Mouse (Mus musculus) kidney, embryonic 16.5 days (tissue): ENCODE measurements around the gene Frat1. TPM values are rescaled to one million over a fixed set of nuclear protein-coding genes. Genes with fewer than 3 reads are reported as not detected.

ENCODE experiments used
- ATAC-seq: fragments of 200-750 bp; cut with Nextera tagmentation; 2 replicates; pipeline ENCODE4 v1.8.0; 2017; ENCODE audit warnings: moderate TSS enrichment; ENCODE audit not compliant: low FRiP score, low TSS enrichment
- H3K27ac ChIP-seq: fragments of 300-500 bp; sonication (generic); 2 replicates; pipeline ENCODE4 v1.5.1; 2014; ENCODE audit warnings: low read length
- H3K27me3 ChIP-seq: fragments of 300-500 bp; sonication (generic); 2 replicates; pipeline ENCODE4 v1.6.1; 2014; ENCODE audit warnings: low read length, control low read depth, mixed read lengths; ENCODE audit not compliant: insufficient read depth
- H3K36me3 ChIP-seq: fragments of 300-500 bp; sonication (generic); 2 replicates; pipeline ENCODE4 v1.6.1; 2014; ENCODE audit warnings: low read length, control low read depth, mixed read lengths; ENCODE audit not compliant: insufficient read depth
- H3K4me1 ChIP-seq: fragments of 300-500 bp; sonication (generic); 2 replicates; pipeline ENCODE4 v1.6.1; 2014; ENCODE audit warnings: low read length, control low read depth, mixed read lengths; ENCODE audit not compliant: insufficient read depth
- H3K4me2 ChIP-seq: fragments of 300-500 bp; sonication (generic); replicated peaks from 2 replicates; pipeline ENCODE4 v1.6.1; 2014; ENCODE audit warnings: low read depth, low read length
- H3K4me3 ChIP-seq: fragments of 300-500 bp; sonication (generic); 2 replicates; pipeline ENCODE4 v1.5.1; 2014; ENCODE audit warnings: mild to moderate bottlenecking, low read length
- H3K9ac ChIP-seq: fragments of 300-500 bp; sonication (generic); replicated peaks from 2 replicates; pipeline ENCODE4 v1.6.1; 2014; ENCODE audit warnings: low read length
- H3K9me3 ChIP-seq: fragments of 300-500 bp; sonication (generic); 2 replicates; pipeline ENCODE4 v1.6.1; 2016; ENCODE audit warnings: low read length, control low read depth
- WGBS: fragments of 180-500 bp; shearing (Covaris S2); extraction: QIAGEN DNeasy Blood & Tissue Kit; methylation state at CpG from one replicate; pipeline ENCODE4 v1.1.7; 2014; 5-methylcytosine and 5-hydroxymethylcytosine counted together
- polyA plus RNA-seq: library from polyadenylated mRNA; unstranded; fragments of >200 nt; fragmentation: Nextera tagmentation; extraction: Ambion mirVana; gene quantifications from 2 replicates; pipeline ENCODE4 v1.2.1, GENCODE M21; 2015

Frat1 gene
- polyA plus RNA-seq, 1 experiment from 2014 or later, result 6.2 TPM

GRCm38 (mm10) chr19:41797536-41797935 lies 32.2 kb upstream of the Frat1 start:
- ATAC-seq, result no peak
- Histone ChIP-seq H3K4me2 (no peak overlapping the region), H3K4me1 (peaks cover 42% of the 10 kb centered on the region), H3K27me3 (no peaks in the 10 kb centered on the region), H3K27ac (no peak overlapping the region), H3K36me3 (no peaks in the 10 kb centered on the region), H3K4me3 (no peak overlapping the region), H3K9me3 (no peaks in the 10 kb centered on the region), H3K9ac (no peak overlapping the region)
- 87% methylated on average over 6 of the region's 6 CpGs for WGBS

- Histone ChIP-seq H3K9ac (peak overlapping the region; percentile 88), H3K27me3 (no peaks in the 10 kb centered on the region), H3K4me1 (peaks cover 26% of the 10 kb centered on the region), H3K4me3 (peak overlapping the region; percentile 93), H3K27ac (no peak overlapping the region), H3K9me3 (no peaks in the 10 kb centered on the region), H3K36me3 (no peaks in the 10 kb centered on the region), H3K4me2 (peak overlapping the region; percentile 80)
- ATAC-seq, result no peak
- 50% methylated on average over 6 of the region's 6 CpGs for WGBS
Measured at GRCm38 (mm10) chr19:41800451-41800850, 29.3 kb upstream of the Frat1 start.

- H3K27me3 ChIP-seq, result no peaks in the 10 kb centered on the region
- peak overlapping the region; percentile 88 for H3K9ac ChIP-seq
- H3K4me3 ChIP-seq, result peak overlapping the region; percentile 93
- peaks cover 23% of the 10 kb centered on the region for H3K4me1 ChIP-seq
- peak overlapping the region; percentile 80 for H3K4me2 ChIP-seq
- no peak for ATAC-seq
- peak overlapping the region; percentile 68 for H3K27ac ChIP-seq
- H3K36me3 ChIP-seq, result no peaks in the 10 kb centered on the region
- 2% methylated on average over 26 of the region's 26 CpGs for WGBS
- H3K9me3 ChIP-seq, result peaks cover 5% of the 10 kb centered on the region
Measured at GRCm38 (mm10) chr19:41800986-41801741, 28.6 kb upstream of the Frat1 start.

- H3K4me3 ChIP-seq, result peak within 1 kb of the TSS; percentile 93
- H3K36me3 ChIP-seq, result no peaks in the 10 kb centered on the region
- H3K4me2 ChIP-seq, result peak within 1 kb of the TSS; percentile 80
- peak; percentile 100 for ATAC-seq
- H3K27me3 ChIP-seq, result no peaks in the 10 kb centered on the region
- H3K27ac ChIP-seq, result peak within 1 kb of the TSS; percentile 68
- peak within 1 kb of the TSS; percentile 88 for H3K9ac ChIP-seq
- peaks cover 5% of the 10 kb centered on the region for H3K9me3 ChIP-seq
- H3K4me1 ChIP-seq, result peaks cover 16% of the 10 kb centered on the region
- WGBS, result under 1% methylated on average over 48 of the region's 48 CpGs
Measured at GRCm38 (mm10) chr19:41801742-41802369, 27.9 kb upstream of the Frat1 start, which contains the start of gene Arhgap19. Gene Arhgap19, minus strand, starts transcription at chr19:41802047.

- no peaks in the 10 kb centered on the region for H3K27me3 ChIP-seq
- H3K36me3 ChIP-seq, result no peaks in the 10 kb centered on the region
- WGBS, result 41% methylated on average over 7 of the region's 7 CpGs
- H3K9ac ChIP-seq, result no peak overlapping the region
- H3K27ac ChIP-seq, result no peak overlapping the region
- ATAC-seq, result no peak
- H3K4me3 ChIP-seq, result no peak overlapping the region
- no peak overlapping the region for H3K4me2 ChIP-seq
- H3K4me1 ChIP-seq, result peaks cover 14% of the 10 kb centered on the region
- peaks cover 5% of the 10 kb centered on the region for H3K9me3 ChIP-seq
Measured at GRCm38 (mm10) chr19:41803322-41803721, 26.4 kb upstream of the Frat1 start.

GRCm38 (mm10) chr19:41805831-41806230 lies 23.9 kb upstream of the Frat1 start:
- 90% methylated on average over 4 of the region's 4 CpGs for WGBS
- H3K27ac ChIP-seq, result no peak overlapping the region
- H3K36me3 ChIP-seq, result no peaks in the 10 kb centered on the region
- H3K4me1 ChIP-seq, result peaks cover 3% of the 10 kb centered on the region
- H3K27me3 ChIP-seq, result no peaks in the 10 kb centered on the region
- ATAC-seq, result no peak
- H3K4me3 ChIP-seq, result no peak overlapping the region
- peaks cover 5% of the 10 kb centered on the region for H3K9me3 ChIP-seq
- no peak overlapping the region for H3K9ac ChIP-seq
- H3K4me2 ChIP-seq, result no peak overlapping the region

- Histone ChIP-seq H3K36me3 (no peaks in the 10 kb centered on the region), H3K4me3 (no peak overlapping the region), H3K4me1 (no peaks in the 10 kb centered on the region), H3K27me3 (no peaks in the 10 kb centered on the region), H3K4me2 (no peak overlapping the region), H3K9me3 (peaks cover 5% of the 10 kb centered on the region), H3K9ac (no peak overlapping the region), H3K27ac (no peak overlapping the region)
- ATAC-seq, result no peak
- 83% methylated on average over 9 of the region's 9 CpGs for WGBS
Measured at GRCm38 (mm10) chr19:41807497-41807896, 22.3 kb upstream of the Frat1 start.

- Histone ChIP-seq H3K9ac (no peak overlapping the region), H3K27ac (no peak overlapping the region), H3K36me3 (no peaks in the 10 kb centered on the region), H3K4me3 (no peak overlapping the region), H3K4me1 (no peaks in the 10 kb centered on the region), H3K4me2 (no peak overlapping the region), H3K9me3 (peaks cover 5% of the 10 kb centered on the region), H3K27me3 (no peaks in the 10 kb centered on the region)
- no peak for ATAC-seq
- 81% methylated on average over 8 of the region's 8 CpGs for WGBS
Measured at GRCm38 (mm10) chr19:41808104-41808634, 21.6 kb upstream of the Frat1 start.

- Histone ChIP-seq H3K9ac (no peak overlapping the region), H3K9me3 (peaks cover 8% of the 10 kb centered on the region), H3K36me3 (no peaks in the 10 kb centered on the region), H3K27me3 (no peaks in the 10 kb centered on the region), H3K4me1 (no peaks in the 10 kb centered on the region), H3K27ac (0 out of 2 replicates have a peak overlapping the region, but pooled peaks have one; percentile 28), H3K4me2 (no peak overlapping the region), H3K4me3 (no peak overlapping the region)
- ATAC-seq, result peak; percentile 72; the same call in 1 of the 2 replicates
- WGBS, result 52% methylated on average over 5 of the region's 5 CpGs
Measured at GRCm38 (mm10) chr19:41810074-41810473, 19.7 kb upstream of the Frat1 start.

GRCm38 (mm10) chr19:41812525-41812924 lies 17.2 kb upstream of the Frat1 start:
- no peak overlapping the region for H3K27ac ChIP-seq
- 87% methylated on average over 10 of the region's 10 CpGs for WGBS
- no peak overlapping the region for H3K9ac ChIP-seq
- ATAC-seq, result no peak
- H3K4me1 ChIP-seq, result peaks cover 7% of the 10 kb centered on the region; the same call in 1 of the 2 replicates
- 0 out of 2 replicates have a peak, but pooled peaks cover 2% of the 10 kb centered on the region for H3K9me3 ChIP-seq
- H3K36me3 ChIP-seq, result no peaks in the 10 kb centered on the region
- no peaks in the 10 kb centered on the region for H3K27me3 ChIP-seq
- H3K4me3 ChIP-seq, result no peak overlapping the region
- no peak overlapping the region for H3K4me2 ChIP-seq
